Mouse (Mus musculus) cerebellum, postnatal 10 days (tissue): ENCODE measurements around the gene Maco1.
A peak's percentile ranks its signal among the peaks of the same experiment; 100 is the strongest.
"Not testable (repeated sequence)": the region's sequence is repeated elsewhere in the genome, so short reads cannot be mapped to it uniquely, and the experiment has no call there.

ENCODE experiments used
- DNase-seq, 2 experiments: peaks; one replicate each; pipeline ENCODE4 v3.0.0; 2021; ENCODE audit warnings: mixed read lengths in 2 of 2

Maco1 gene

DNA sequence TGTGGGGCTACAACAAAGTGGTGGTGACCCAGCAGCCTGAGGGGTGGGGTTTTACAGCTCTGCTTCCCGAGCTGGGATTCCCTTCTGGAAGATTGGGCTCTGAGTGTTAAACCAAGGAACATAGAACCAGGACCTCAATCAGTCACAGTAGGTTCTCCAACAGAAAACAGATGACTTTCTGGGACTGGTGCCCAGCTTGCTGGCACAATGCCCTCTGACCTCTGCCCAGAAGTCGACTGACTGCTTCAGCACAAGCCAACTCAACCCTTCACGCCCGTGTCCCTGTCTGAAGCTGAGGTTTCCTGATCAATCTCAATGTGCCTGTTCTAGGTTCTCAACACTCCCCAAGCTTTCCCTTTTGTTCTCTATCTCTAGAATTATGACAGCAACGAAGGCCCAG is 48.4 kb downstream of the Maco1 start:
- DNase-seq: peak; percentile 78 to 87

DNA sequence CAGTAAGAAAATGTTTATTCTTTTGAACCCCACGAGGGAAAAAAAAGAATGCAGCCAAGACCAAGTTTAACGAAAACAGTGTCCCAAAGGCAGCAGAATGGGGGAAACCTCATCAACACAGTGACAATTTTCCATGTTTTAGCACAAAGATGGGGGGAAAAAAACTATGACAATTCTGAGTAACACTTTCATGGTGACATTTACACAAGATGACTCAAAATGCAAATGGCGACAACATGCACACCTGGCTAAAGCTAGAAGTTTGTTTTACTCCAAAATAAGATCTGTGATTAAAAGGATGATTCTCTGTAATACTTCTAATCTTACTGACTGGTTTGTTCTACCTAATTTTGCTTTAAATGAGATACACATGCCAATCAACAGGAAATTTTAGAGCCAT is 50.4 kb downstream of the Maco1 start:
- DNase-seq: no peak

DNA sequence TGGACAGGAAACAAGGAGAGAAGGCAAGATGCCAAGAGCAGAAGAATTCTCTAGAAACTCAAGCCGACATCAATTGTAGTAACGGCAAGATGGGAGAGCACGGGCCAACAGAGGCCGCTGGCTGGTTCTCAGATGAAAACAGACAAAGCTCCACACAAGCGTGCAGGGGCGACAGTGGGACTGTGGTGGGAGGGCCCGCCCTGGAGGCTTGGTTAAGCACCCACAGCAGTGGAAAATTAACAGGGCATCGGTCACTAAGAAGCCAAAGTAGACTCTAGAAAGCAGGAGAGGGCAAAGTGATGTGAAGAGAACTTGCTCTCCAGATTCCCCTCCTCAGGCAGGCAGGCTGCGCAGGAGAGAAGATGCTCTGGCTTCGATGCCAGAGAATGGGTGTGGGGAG is 51.0 kb downstream of the Maco1 start:
- no peak for DNase-seq

- no peak for DNase-seq
Measured at GRCm38 (mm10) chr4:134800693-134801092, 52.5 kb downstream of the Maco1 start.

- no peak for DNase-seq
Measured at GRCm38 (mm10) chr4:134800098-134800497, 53.0 kb downstream of the Maco1 start.

DNA sequence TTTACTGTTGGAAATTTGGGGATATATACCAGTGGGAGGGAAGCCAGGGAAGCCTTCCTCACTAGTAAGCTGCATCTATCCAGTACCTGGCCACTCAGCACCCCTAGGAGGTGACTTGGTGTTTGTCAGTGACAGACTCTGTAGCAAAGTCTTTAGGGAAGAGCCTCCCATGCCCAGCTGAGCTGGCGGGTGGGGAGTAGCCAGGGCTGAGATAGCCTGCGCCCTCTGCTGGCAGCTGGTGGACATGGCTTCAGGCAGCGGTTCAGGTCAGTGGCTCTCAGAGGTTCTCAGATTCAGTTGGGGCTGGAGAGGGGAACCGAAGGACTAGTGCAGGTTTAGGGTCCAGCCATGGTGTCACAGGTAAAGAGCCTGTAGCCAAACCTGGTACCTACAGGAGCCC is 53.9 kb downstream of the Maco1 start:
- DNase-seq: peak; percentile 83 to 88

DNA sequence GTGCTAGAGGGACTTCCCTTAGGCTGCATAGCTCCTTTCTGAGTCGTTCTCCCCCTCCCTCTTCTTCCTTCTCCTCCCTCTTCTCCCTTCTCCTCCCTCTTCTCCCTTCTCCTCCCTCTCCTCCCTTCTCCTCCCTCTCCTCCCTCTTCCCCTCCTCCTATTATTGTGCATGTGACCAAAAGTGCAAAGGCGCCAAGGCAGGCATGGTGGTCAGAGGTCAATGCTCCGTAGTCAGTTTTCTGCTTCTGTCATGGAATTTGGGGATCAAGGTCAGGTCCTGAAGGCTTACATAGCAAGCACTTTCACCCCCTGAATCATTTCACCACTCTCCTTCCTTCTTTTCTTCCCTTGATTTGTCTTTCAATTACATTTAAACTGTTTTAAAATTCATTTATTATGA is 54.3 kb downstream of the Maco1 start:
- no peak for DNase-seq

DNA sequence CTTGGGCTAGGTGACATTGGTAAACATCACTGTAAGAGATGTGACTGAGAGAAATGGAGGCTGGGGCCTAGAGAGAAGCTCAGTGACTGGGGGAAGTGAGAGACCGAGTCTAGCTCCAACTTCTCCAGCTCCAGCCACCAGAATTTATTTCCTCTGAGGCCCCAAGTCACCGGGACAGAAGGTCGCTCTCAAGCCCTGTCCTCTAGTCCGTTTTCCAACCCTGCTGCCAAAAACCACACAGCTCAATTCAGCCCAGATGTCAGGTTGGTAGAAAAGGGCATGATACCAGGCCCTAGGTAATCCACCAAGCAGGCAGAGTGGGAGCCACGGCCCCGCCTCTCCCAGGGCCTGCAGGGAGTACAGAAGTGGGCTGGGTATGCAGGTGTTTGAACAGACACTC is 55.5 kb downstream of the Maco1 start:
- peak in 1 of 2 experiments; percentile 26 for DNase-seq

DNA sequence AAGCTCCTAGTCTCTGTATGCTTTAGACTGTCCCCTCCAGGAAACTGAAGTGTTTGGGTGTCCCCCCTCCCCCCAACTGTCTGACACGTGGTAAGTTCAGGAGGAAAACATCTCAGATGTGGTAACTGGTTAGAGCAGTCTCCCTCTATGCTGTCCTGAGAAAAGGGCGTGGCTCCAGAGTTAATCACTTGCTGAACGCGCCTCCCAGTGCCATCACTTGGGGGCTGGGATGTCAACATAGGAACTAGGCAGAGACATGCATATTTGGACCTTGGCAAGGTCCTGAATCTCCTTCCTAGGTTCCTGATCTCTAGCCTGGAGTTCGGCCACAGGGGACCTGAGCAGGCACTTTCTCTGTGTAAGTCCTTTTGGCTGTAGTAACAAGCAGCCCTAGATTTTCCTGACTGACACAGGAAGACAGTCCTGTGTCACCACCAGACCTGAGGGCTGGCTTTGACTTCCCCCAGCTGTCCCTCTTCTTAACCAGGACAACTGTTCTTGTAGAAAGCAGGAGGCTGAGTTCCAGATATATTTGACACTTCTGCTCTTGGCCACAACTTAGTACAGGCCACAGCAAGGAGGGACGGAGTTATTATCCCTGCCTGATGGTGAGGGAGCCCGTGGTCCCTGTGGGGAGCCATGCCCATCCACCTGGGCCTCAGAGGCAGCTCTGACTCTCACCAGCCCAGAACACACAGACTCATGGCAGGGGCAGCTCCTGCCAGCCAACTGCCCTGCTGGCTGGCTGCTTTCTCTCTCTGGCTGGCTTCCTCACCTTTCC is 56.4 kb downstream of the Maco1 start:
- DNase-seq: peak; percentile 76 to 84

GRCm38 (mm10) chr4:134795819-134796485 is 57.2 kb downstream of the Maco1 start:
- no peak for DNase-seq

GRCm38 (mm10) chr4:134794959-134795358 is 58.2 kb downstream of the Maco1 start:
- not testable (repeated sequence) for DNase-seq

GRCm38 (mm10) chr4:134793213-134793956 is 59.8 kb downstream of the Maco1 start:
- peak; percentile 74 to 78 for DNase-seq

GRCm38 (mm10) chr4:134791731-134792130 is 61.4 kb downstream of the Maco1 start:
- DNase-seq: no peak

- DNase-seq: no peak
Measured at GRCm38 (mm10) chr4:134786946-134787345, 66.2 kb downstream of the Maco1 start.

- DNase-seq: peak; percentile 72 to 85
Measured at GRCm38 (mm10) chr4:134784701-134785100, 68.4 kb downstream of the Maco1 start.

GRCm38 (mm10) chr4:134779136-134779934 is 73.8 kb downstream of the Maco1 start:
- no peak for DNase-seq

DNA sequence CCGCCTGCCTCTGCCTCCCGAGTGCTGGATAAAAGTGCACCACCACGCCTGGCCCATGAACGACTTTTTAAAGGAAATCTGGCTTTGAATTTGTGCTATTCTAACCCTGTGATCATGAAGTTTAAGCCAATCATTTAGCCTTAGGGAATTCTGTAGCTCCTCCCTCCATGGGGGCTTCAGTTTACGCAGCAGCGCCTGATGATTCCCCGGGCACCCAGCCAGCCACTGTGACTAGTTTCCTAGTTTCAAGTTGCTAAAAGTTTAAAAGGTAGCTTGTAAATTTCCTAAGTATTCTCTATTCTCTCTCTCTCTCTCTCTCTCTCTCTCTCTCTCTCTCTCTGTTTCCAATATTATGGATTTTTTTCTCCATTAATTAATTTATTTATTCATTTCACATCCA is 76.9 kb downstream of the Maco1 start:
- no peak for DNase-seq

DNA sequence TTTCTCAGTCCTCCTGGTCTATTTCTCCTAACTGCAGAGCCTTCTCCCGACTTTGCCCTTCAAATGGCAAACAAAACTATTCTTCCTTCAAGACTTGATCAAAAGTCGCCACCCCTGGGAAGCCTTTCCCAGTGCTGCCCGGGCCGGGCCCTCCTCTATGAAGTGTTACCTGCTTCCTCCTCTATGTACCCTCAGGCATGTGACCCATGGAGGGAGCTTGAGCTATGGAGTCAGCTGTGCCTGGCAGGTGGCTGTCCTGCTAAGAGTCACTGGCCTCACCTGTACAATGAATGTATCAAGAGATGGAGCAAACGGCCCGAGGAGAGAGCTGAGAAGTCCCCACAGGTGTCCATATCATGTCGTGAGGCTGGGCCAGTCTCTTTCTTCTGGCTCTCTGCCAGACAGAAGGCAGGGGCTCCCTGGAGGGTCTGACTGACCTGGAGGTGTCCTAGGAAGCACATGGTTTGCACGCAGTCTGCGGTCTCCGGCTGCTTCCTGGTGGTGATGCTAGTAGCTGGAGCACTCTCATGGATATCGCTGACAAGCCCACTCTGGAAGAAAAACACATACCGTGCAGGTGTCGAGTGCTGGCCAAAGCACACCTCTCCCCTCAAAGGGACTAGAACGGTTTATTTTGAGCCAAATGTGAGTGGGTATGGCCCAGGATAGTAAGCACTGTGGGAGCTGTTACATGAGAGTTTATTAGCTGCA is 77.8 kb downstream of the Maco1 start:
- no peak for DNase-seq

- DNase-seq: no peak
Measured at GRCm38 (mm10) chr4:134774126-134774525, 79.0 kb downstream of the Maco1 start.

DNA sequence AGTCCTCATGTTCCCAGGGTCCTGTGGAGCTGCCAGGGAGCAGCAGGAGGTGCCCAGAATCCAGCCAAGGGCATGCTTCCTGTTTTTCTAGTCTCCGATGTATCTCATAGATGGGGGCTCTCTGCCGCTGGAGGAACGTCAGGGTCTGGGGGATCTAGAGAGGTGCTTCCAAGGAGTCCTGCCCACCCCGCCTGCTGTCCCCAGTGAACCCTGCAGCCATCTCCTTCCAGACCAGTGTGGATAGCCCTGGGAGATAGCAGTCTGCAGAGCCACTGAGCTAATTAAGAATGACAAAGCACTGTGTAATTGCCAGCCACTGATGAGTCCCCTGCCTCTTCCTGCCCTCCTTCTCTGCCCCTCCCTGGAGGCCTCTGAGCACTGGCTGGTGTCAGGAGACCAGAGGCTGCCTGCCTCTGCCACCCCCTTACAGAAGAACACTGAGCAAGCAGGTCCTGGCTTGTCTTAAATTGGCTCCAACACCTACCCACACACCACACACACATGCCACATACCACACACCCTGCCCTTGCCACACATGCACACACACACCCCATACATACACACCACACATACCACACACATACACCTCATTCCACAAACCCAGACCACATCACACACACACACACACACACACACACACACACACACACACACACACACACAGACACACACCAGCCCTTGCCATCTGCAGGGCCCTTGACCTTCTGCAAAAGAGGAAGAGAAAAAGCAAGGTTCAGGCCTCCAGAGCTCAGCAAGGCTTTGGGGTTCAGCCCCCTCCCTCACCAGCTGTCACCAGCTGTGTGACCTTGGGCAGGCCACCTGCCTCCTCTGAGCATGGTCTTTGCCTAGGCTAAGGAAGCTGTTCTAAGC is 80.1 kb downstream of the Maco1 start:
- DNase-seq: peak; percentile 63 to 70

DNA sequence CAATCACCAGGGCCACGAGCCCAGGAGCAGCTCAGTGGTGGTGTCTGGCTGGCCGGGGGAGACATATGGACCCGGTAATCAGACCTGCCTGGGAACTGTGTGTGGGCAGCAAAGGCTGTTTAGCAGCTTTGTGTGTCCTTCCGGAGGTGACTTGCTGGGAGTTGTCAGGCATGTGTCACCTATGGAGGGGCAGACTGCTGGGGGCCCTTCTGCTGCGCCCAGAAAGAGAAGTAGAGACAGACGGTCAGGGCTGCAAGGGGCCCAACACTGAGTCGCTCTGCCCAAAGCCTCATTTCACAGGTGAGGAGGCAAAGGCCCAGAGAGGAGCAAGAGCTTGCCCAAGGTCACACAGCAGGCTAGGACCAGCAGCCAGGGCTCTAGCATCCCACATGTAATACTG is 83.3 kb downstream of the Maco1 start:
- DNase-seq: peak; percentile 75 to 83
